Mouse (Mus musculus) liver, embryonic 14.5 days (tissue): ENCODE data around the gene Grtp1. TPM values are rescaled to one million over a fixed set of nuclear protein-coding genes. Genes with fewer than 3 reads are reported as not detected.

Experiments used
- ATAC-seq: fragments of 200-750 bp; cut with Nextera tagmentation; 2 replicates; pipeline ENCODE4 v1.8.0; 2017; ENCODE audit warnings: moderate number of reproducible peaks, mild to moderate bottlenecking, moderate library complexity; ENCODE audit not compliant: insufficient read depth
- DNase-seq, 3 experiments: peaks; one replicate each; pipeline ENCODE4 v3.0.0-alpha.2; 2012 to 2013; ENCODE audit warnings: low read depth in 3 of 3, low spot score in 3 of 3
- H3K27ac ChIP-seq: fragments of 300-500 bp; sonication (generic); 2 replicates; pipeline ENCODE4 v1.5.1; 2014; ENCODE audit warnings: moderate library complexity, mild to moderate bottlenecking, control low read depth, inconsistent platforms
- H3K27me3 ChIP-seq: fragments of 300-500 bp; sonication (generic); 2 replicates; pipeline ENCODE4 v1.6.1; 2014; ENCODE audit warnings: mild to moderate bottlenecking, low read length, moderate library complexity; ENCODE audit not compliant: control insufficient read depth, insufficient read depth
- H3K36me3 ChIP-seq: fragments of 300-500 bp; sonication (generic); replicated peaks from 2 replicates; pipeline ENCODE4 v1.6.1; 2014; ENCODE audit warnings: low read depth; ENCODE audit not compliant: control insufficient read depth, insufficient read depth
- H3K4me1 ChIP-seq, 2 experiments: fragments of 200-500 bp in 1 of 2; fragments of 300-500 bp in 1 of 2; sonication (generic) in 1 of 2; replicated peaks; 2 replicates each; pipeline ENCODE4 v1.6.1; 2012 to 2014; ENCODE audit warnings: antibody characterized with exemption in 1 of 2, inconsistent platforms in 1 of 2, low read length in 1 of 2; ENCODE audit not compliant: control insufficient read depth in 2 of 2, insufficient read depth in 2 of 2
- H3K4me2 ChIP-seq: fragments of 300-500 bp; sonication (generic); 2 replicates; pipeline ENCODE4 v1.6.1; 2014; ENCODE audit warnings: low read depth, mild to moderate bottlenecking, control low read depth, moderate library complexity
- H3K4me3 ChIP-seq, 2 experiments: fragments of 200-500 bp in 1 of 2; fragments of 300-500 bp in 1 of 2; sonication (generic) in 1 of 2; 2 replicates each; pipeline ENCODE4 v1.5.1; 2012 to 2014; ENCODE audit warnings: low read depth in 2 of 2, low read length in 2 of 2, mild to moderate bottlenecking in 2 of 2, control low read depth in 1 of 2, inconsistent platforms in 1 of 2, moderate library complexity in 1 of 2; ENCODE audit not compliant: insufficient read depth in 1 of 2
- H3K9ac ChIP-seq: fragments of 300-500 bp; sonication (generic); replicated peaks from 2 replicates; pipeline ENCODE4 v1.6.1; 2014; ENCODE audit warnings: mild to moderate bottlenecking, control low read depth, moderate library complexity
- H3K9me3 ChIP-seq: fragments of 300-500 bp; sonication (generic); 2 replicates; pipeline ENCODE4 v1.6.1; 2016; ENCODE audit warnings: low read length, mixed read lengths; ENCODE audit not compliant: control insufficient read depth
- CTCF ChIP-seq: IDR thresholded peaks from 2 replicates; pipeline ENCODE4 v1.5.1; 2016; ENCODE audit warnings: antibody characterized with exemption, low read depth, control low read depth
- EP300 ChIP-seq: IDR thresholded peaks from 2 replicates; pipeline ENCODE4 v1.6.1; 2016; ENCODE audit warnings: antibody characterized with exemption, low read depth
- WGBS: fragments of 180-500 bp; shearing (Covaris S2); extraction: QIAGEN DNeasy Blood & Tissue Kit; methylation state at CpG from one replicate; pipeline ENCODE4 v1.1.7; 2014; ENCODE audit not compliant: insufficient replicate concordance; 5-methylcytosine and 5-hydroxymethylcytosine counted together
- polyA plus RNA-seq, 2 experiments: library from polyadenylated mRNA; depleted of rRNA in 1 of 2; stranded (reverse) in 1 of 2; unstranded in 1 of 2; fragments of >200 nt; fragmentation: Nextera tagmentation in 1 of 2; extraction: Ambion mirVana in 1 of 2; gene quantifications; 2 replicates each; pipeline versions ENCODE4 v1.2.1 to v1.2.3; 2012 to 2014

Gene Grtp1
- polyA plus RNA-seq, 2 experiments = 5.7 to 9.5 TPM

DNA sequence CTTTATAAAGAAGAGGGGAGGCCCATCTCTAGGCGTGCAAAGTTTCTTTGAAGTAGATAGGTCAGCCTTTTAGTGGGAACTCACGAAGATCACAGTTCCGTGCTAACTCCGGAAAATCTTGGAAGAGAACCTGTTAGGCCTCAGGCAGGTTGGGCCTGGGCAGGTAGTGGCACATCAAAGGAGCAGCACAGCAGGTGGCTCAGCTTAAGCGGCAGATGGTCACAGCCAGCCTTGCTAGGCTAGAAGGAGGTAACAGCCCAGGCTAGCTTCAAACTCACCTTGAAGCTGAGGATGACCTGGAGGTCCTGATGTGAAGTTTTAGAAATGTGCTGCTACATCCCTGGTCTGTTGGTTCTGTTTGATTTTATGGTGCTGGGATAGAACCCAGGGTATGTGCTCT is 50.6 kb downstream of the Grtp1 start:
- H3K4me2 ChIP-seq = no peak overlapping the region
- no peak for DNase-seq
- H3K9ac ChIP-seq = no peak overlapping the region
- 80% methylated on average over 5 of the region's 5 CpGs for WGBS
- H3K27ac ChIP-seq = no peak overlapping the region
- no peak for ATAC-seq
- no peak for TF ChIP-seq CTCF
- no peak for TF ChIP-seq EP300
- no peaks in the 10 kb centered on the region for H3K4me1 ChIP-seq
- H3K36me3 ChIP-seq = peaks cover 38% of the 10 kb centered on the region
- no peak overlapping the region for H3K4me3 ChIP-seq
- no peaks in the 10 kb centered on the region for H3K27me3 ChIP-seq
- H3K9me3 ChIP-seq = no peaks in the 10 kb centered on the region

DNA sequence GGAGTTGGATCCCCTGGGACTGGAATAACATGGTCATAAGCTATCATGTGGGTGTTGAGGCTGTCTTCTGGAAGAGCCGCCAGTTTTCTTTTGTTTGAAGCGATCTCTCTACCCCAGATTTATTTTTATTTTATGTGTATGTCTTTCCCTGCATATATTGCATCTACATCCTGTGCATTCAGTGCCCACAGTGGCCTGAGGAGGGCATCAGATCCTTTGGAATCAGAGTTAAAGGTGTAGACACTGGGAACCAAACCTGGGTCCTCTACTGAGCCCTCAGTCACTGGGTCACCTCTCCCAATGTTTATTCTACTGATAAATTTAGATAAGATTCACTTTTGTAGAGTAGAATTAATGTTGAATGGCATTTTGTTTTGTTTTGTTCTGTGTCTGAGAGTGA is 51.1 kb downstream of the Grtp1 start:
- H3K36me3 ChIP-seq = peaks cover 44% of the 10 kb centered on the region
- 85% methylated on average over 2 of the region's 2 CpGs for WGBS
- no peak for ATAC-seq

DNA sequence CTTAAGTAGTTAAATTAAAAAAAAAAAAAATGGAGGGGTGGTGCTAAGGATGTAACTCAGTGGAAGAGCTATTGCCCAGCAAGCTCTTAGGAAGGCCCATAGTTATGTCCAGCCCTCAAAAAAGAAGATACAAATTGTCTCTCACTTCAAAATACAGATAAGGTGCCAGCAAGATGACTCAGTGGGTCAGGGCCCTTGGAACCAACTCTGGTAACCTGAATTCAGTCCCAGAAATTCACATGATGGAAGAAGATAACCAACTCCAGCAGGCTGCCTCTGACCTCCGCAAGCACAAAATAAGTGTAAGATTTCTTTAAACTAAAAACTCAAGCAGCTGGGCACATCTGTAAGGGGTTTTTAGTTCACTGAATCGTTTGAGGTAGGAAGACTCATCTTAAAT is 51.9 kb downstream of the Grtp1 start:
- WGBS = 65% methylated on average over 2 of the region's 2 CpGs
- Histone ChIP-seq H3K4me3 (no peak overlapping the region), H3K27ac (no peak overlapping the region), H3K4me2 (no peak overlapping the region), H3K9ac (no peak overlapping the region), H3K4me1 (no peaks in the 10 kb centered on the region), H3K27me3 (no peaks in the 10 kb centered on the region), H3K36me3 (peaks cover 50% of the 10 kb centered on the region), H3K9me3 (no peaks in the 10 kb centered on the region)
- no peak for ATAC-seq
- TF ChIP-seq EP300 = no peak
- TF ChIP-seq CTCF = no peak
- DNase-seq = no peak

More for the DNA sequence above, 51.1 kb downstream of the Grtp1 start:
- Histone ChIP-seq H3K27ac (no peak overlapping the region), H3K9me3 (no peaks in the 10 kb centered on the region), H3K4me1 (no peaks in the 10 kb centered on the region), H3K4me2 (no peak overlapping the region), H3K4me3 (no peak overlapping the region), H3K27me3 (no peaks in the 10 kb centered on the region), H3K9ac (no peak overlapping the region)
- TF ChIP-seq CTCF (peak; percentile 30; the same call in 1 of the 2 replicates), EP300 (no peak)
- DNase-seq = no peak

DNA sequence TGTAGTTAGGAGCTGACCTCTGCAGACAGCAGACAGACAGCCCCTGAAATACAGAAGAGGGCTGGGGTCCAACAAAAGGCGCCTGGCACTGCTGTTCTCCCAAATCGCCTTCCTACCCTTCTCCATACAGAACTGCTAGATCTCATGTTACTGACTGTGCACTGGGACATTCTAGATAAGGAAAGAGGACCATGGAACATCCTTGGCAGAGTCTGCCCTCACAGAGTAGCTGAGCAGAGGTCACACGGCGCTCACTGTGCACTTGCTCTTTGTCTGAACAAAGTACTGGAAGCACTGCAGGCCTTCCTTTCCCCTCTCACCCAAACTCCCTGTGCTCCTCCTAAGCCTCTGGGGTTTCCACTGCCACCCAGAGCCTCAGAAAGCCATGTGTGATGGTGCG is 58.7 kb downstream of the Grtp1 start:
- no peaks in the 10 kb centered on the region for H3K9me3 ChIP-seq
- H3K27me3 ChIP-seq = no peaks in the 10 kb centered on the region
- H3K4me3 ChIP-seq = no peak overlapping the region
- TF ChIP-seq CTCF = no peak
- TF ChIP-seq EP300 = no peak
- WGBS = 83% methylated on average over 5 of the region's 5 CpGs
- H3K36me3 ChIP-seq = peaks cover 94% of the 10 kb centered on the region
- H3K27ac ChIP-seq = no peak overlapping the region
- H3K4me1 ChIP-seq = no peaks in the 10 kb centered on the region
- DNase-seq (no peak), ATAC-seq (no peak)
- H3K9ac ChIP-seq = no peak overlapping the region
- no peak overlapping the region for H3K4me2 ChIP-seq

- no peak for TF ChIP-seq EP300
- H3K4me2 ChIP-seq = no peak overlapping the region
- 85% methylated on average over 6 of the region's 6 CpGs for WGBS
- no peak overlapping the region for H3K4me3 ChIP-seq
- no peaks in the 10 kb centered on the region for H3K9me3 ChIP-seq
- DNase-seq = no peak
- H3K27ac ChIP-seq = no peak overlapping the region
- no peak for ATAC-seq
- H3K9ac ChIP-seq = no peak overlapping the region
- no peaks in the 10 kb centered on the region for H3K4me1 ChIP-seq
- H3K36me3 ChIP-seq = peaks cover 93% of the 10 kb centered on the region
- no peaks in the 10 kb centered on the region for H3K27me3 ChIP-seq
Observed at GRCm38 (mm10) chr8:13139641-13140182, 60.7 kb downstream of the Grtp1 start.
